Mouse (Mus musculus) embryonic facial prominence, embryonic 13.5 days (tissue): ENCODE measurements around the gene Olfr1410. TPM values are rescaled to one million over a fixed set of nuclear protein-coding genes. Genes with fewer than 3 reads are reported as not detected.

Source experiments
- ATAC-seq: fragments of 200-750 bp; cut with Nextera tagmentation; 2 replicates; pipeline ENCODE4 v1.8.0; 2017; ENCODE audit warnings: low read depth; ENCODE audit not compliant: insufficient number of reproducible peaks, insufficient read depth, low FRiP score, low TSS enrichment
- H3K27ac ChIP-seq: fragments of 300-500 bp; sonication (generic); 2 replicates; pipeline ENCODE4 v1.5.1; 2015; ENCODE audit warnings: moderate library complexity, mild to moderate bottlenecking, inconsistent platforms
- H3K27me3 ChIP-seq: fragments of 300-500 bp; sonication (generic); 2 replicates; pipeline ENCODE4 v1.6.1; 2015; ENCODE audit warnings: mild to moderate bottlenecking, inconsistent platforms
- H3K36me3 ChIP-seq: fragments of 300-500 bp; sonication (generic); 2 replicates; pipeline ENCODE4 v1.6.1; 2015; ENCODE audit warnings: mild to moderate bottlenecking, inconsistent platforms
- H3K4me1 ChIP-seq: fragments of 300-500 bp; sonication (generic); 2 replicates; pipeline ENCODE4 v1.6.1; 2015; ENCODE audit warnings: inconsistent platforms
- H3K4me2 ChIP-seq: fragments of 300-500 bp; sonication (generic); 2 replicates; pipeline ENCODE4 v1.6.1; 2015; ENCODE audit warnings: moderate library complexity, mild to moderate bottlenecking, inconsistent platforms
- H3K4me3 ChIP-seq: fragments of 300-500 bp; sonication (generic); 2 replicates; pipeline ENCODE4 v1.5.1; 2015; ENCODE audit warnings: mild to moderate bottlenecking, inconsistent platforms
- H3K9ac ChIP-seq: fragments of 300-500 bp; sonication (generic); 2 replicates; pipeline ENCODE4 v1.6.1; 2015; ENCODE audit warnings: mild to moderate bottlenecking, inconsistent platforms
- H3K9me3 ChIP-seq: fragments of 300-500 bp; sonication (generic); 2 replicates; pipeline ENCODE4 v1.6.1; 2016; ENCODE audit warnings: inconsistent platforms
- WGBS: fragments of 180-500 bp; shearing (Covaris S2); methylation state at CpG from one replicate; pipeline ENCODE4 v1.1.7; 2015; ENCODE audit warnings: mixed read lengths; 5-methylcytosine and 5-hydroxymethylcytosine counted together
- polyA plus RNA-seq: library from polyadenylated mRNA; unstranded; fragments of >200 nt; fragmentation: Nextera tagmentation; extraction: Ambion mirVana; gene quantifications from 2 replicates; pipeline ENCODE4 v1.2.1, GENCODE M21; 2015

The Olfr1410 gene
- polyA plus RNA-seq, 1 experiment from 2014 or later, result not detected

- Histone ChIP-seq H3K9me3 (no peaks in the 10 kb centered on the region), H3K4me1 (peaks cover 19% of the 10 kb centered on the region), H3K36me3 (peaks cover 33% of the 10 kb centered on the region), H3K4me2 (peak within 1 kb of the TSS; percentile 98), H3K27ac (peak within 1 kb of the TSS; percentile 71), H3K9ac (peak within 1 kb of the TSS; percentile 98), H3K27me3 (no peaks in the 10 kb centered on the region), H3K4me3 (peak within 1 kb of the TSS; percentile 96)
- ATAC-seq, result peak; percentile 76
- WGBS, result 1% methylated on average over 50 of the region's 50 CpGs
These were observed 36.1 kb downstream of the Olfr1410 start, which contains the start of gene Cops9 for GRCm38 (mm10) chr1:92641514-92642272. Gene Cops9, minus strand, starts transcription at chr1:92641985.

- peaks cover 13% of the 10 kb centered on the region; the same call in 1 of the 2 replicates for H3K36me3 ChIP-seq
- no peak overlapping the region for H3K4me3 ChIP-seq
- H3K27ac ChIP-seq, result no peak overlapping the region
- no peak overlapping the region for H3K4me2 ChIP-seq
- H3K9me3 ChIP-seq, result no peaks in the 10 kb centered on the region
- H3K4me1 ChIP-seq, result peaks cover 26% of the 10 kb centered on the region
- no peak overlapping the region for H3K9ac ChIP-seq
- WGBS, result 77% methylated on average over 4 of the region's 4 CpGs
- no peak for ATAC-seq
- H3K27me3 ChIP-seq, result no peaks in the 10 kb centered on the region
These were observed 38.1 kb downstream of the Olfr1410 start for GRCm38 (mm10) chr1:92643691-92644090.

- H3K27ac ChIP-seq, result no peak overlapping the region
- no peak overlapping the region for H3K9ac ChIP-seq
- H3K27me3 ChIP-seq, result no peaks in the 10 kb centered on the region
- no peak overlapping the region for H3K4me2 ChIP-seq
- no peaks in the 10 kb centered on the region for H3K9me3 ChIP-seq
- H3K4me1 ChIP-seq, result peaks cover 26% of the 10 kb centered on the region
- H3K36me3 ChIP-seq, result 0 out of 2 replicates have a peak, but pooled peaks cover 3% of the 10 kb centered on the region
- 81% methylated on average over 5 of the region's 5 CpGs for WGBS
- no peak overlapping the region for H3K4me3 ChIP-seq
- no peak for ATAC-seq
These were observed 39.3 kb downstream of the Olfr1410 start for GRCm38 (mm10) chr1:92644916-92645315.

- Histone ChIP-seq H3K9ac (no peak overlapping the region), H3K27ac (no peak overlapping the region)
- 43% methylated on average over 2 of the region's 2 CpGs for WGBS
These were observed 40.5 kb downstream of the Olfr1410 start for GRCm38 (mm10) chr1:92646111-92646510.

GRCm38 (mm10) chr1:92646601-92647000 is 41.0 kb downstream of the Olfr1410 start:
- Histone ChIP-seq H3K4me1 (peaks cover 13% of the 10 kb centered on the region; the same call in 1 of the 2 replicates), H3K27ac (no peak overlapping the region), H3K4me3 (no peak overlapping the region), H3K9ac (no peak overlapping the region), H3K27me3 (no peaks in the 10 kb centered on the region), H3K36me3 (no peaks in the 10 kb centered on the region), H3K4me2 (no peak overlapping the region), H3K9me3 (no peaks in the 10 kb centered on the region)
- ATAC-seq, result no peak
- WGBS, result 78% methylated on average over 7 of the region's 7 CpGs

More at GRCm38 (mm10) chr1:92646111-92646510, 40.5 kb downstream of the Olfr1410 start:
- Histone ChIP-seq H3K36me3 (no peaks in the 10 kb centered on the region), H3K4me3 (no peak overlapping the region), H3K4me1 (peaks cover 15% of the 10 kb centered on the region), H3K9me3 (no peaks in the 10 kb centered on the region), H3K4me2 (no peak overlapping the region), H3K27me3 (no peaks in the 10 kb centered on the region)
- ATAC-seq, result no peak

GRCm38 (mm10) chr1:92647026-92647425 is 41.4 kb downstream of the Olfr1410 start:
- H3K4me3 ChIP-seq, result no peak overlapping the region
- no peak overlapping the region for H3K27ac ChIP-seq
- no peak overlapping the region for H3K4me2 ChIP-seq
- 70% methylated on average over 4 of the region's 4 CpGs for WGBS
- H3K9ac ChIP-seq, result no peak overlapping the region
- H3K36me3 ChIP-seq, result no peaks in the 10 kb centered on the region
- no peaks in the 10 kb centered on the region for H3K9me3 ChIP-seq
- ATAC-seq, result no peak
- H3K27me3 ChIP-seq, result no peaks in the 10 kb centered on the region
- peaks cover 12% of the 10 kb centered on the region; the same call in 1 of the 2 replicates for H3K4me1 ChIP-seq

GRCm38 (mm10) chr1:92647752-92648151 is 42.2 kb downstream of the Olfr1410 start:
- no peak overlapping the region for H3K27ac ChIP-seq
- H3K4me2 ChIP-seq, result peak overlapping the region; percentile 27
- no peaks in the 10 kb centered on the region for H3K36me3 ChIP-seq
- H3K27me3 ChIP-seq, result no peaks in the 10 kb centered on the region
- H3K9me3 ChIP-seq, result no peaks in the 10 kb centered on the region
- no peak overlapping the region for H3K9ac ChIP-seq
- ATAC-seq, result no peak
- peaks cover 7% of the 10 kb centered on the region; the same call in 1 of the 2 replicates for H3K4me1 ChIP-seq
- no peak overlapping the region for H3K4me3 ChIP-seq
- WGBS, result 7% methylated on average over 8 of the region's 8 CpGs

- Histone ChIP-seq H3K9ac (no peak overlapping the region), H3K27me3 (no peaks in the 10 kb centered on the region), H3K4me2 (peak overlapping the region; percentile 27), H3K36me3 (no peaks in the 10 kb centered on the region), H3K27ac (no peak overlapping the region), H3K4me1 (peaks cover 7% of the 10 kb centered on the region; the same call in 1 of the 2 replicates), H3K9me3 (no peaks in the 10 kb centered on the region), H3K4me3 (no peak overlapping the region)
- no peak for ATAC-seq
- WGBS, result 49% methylated on average over 10 of the region's 10 CpGs
These were observed 42.6 kb downstream of the Olfr1410 start for GRCm38 (mm10) chr1:92648197-92648596.

- no peak within 1 kb of the TSS for H3K4me3 ChIP-seq
- 26% methylated on average over 8 of the region's 8 CpGs for WGBS
- peak within 1 kb of the TSS; percentile 27 for H3K4me2 ChIP-seq
- H3K27me3 ChIP-seq, result no peaks in the 10 kb centered on the region
- H3K9me3 ChIP-seq, result no peaks in the 10 kb centered on the region
- H3K4me1 ChIP-seq, result peaks cover 7% of the 10 kb centered on the region; the same call in 1 of the 2 replicates
- no peak for ATAC-seq
- no peak within 1 kb of the TSS for H3K27ac ChIP-seq
- no peak within 1 kb of the TSS for H3K9ac ChIP-seq
- H3K36me3 ChIP-seq, result no peaks in the 10 kb centered on the region
These were observed 43.1 kb downstream of the Olfr1410 start, which contains the start of gene Otos for GRCm38 (mm10) chr1:92648673-92649072. Gene Otos, minus strand, starts transcription at chr1:92648841.

- Histone ChIP-seq H3K4me1 (peaks cover 7% of the 10 kb centered on the region; the same call in 1 of the 2 replicates), H3K4me3 (no peak overlapping the region), H3K9me3 (no peaks in the 10 kb centered on the region), H3K27me3 (0 out of 2 replicates have a peak, but pooled peaks cover 5% of the 10 kb centered on the region), H3K36me3 (no peaks in the 10 kb centered on the region), H3K9ac (no peak overlapping the region), H3K27ac (no peak overlapping the region), H3K4me2 (no peak overlapping the region)
- 60% methylated on average over 3 of the region's 3 CpGs for WGBS
- no peak for ATAC-seq
These were observed 45.9 kb downstream of the Olfr1410 start for GRCm38 (mm10) chr1:92651467-92651866.

GRCm38 (mm10) chr1:92653179-92653578 is 47.6 kb downstream of the Olfr1410 start:
- 90% methylated on average over 3 of the region's 3 CpGs for WGBS
- H3K4me2 ChIP-seq, result no peak overlapping the region
- no peak overlapping the region for H3K4me3 ChIP-seq
- no peaks in the 10 kb centered on the region for H3K36me3 ChIP-seq
- no peaks in the 10 kb centered on the region for H3K9me3 ChIP-seq
- ATAC-seq, result no peak
- H3K9ac ChIP-seq, result no peak overlapping the region
- no peak overlapping the region for H3K27ac ChIP-seq
- H3K27me3 ChIP-seq, result 0 out of 2 replicates have a peak, but pooled peaks cover 5% of the 10 kb centered on the region
- H3K4me1 ChIP-seq, result peaks cover 1% of the 10 kb centered on the region; the same call in 1 of the 2 replicates

GRCm38 (mm10) chr1:92654676-92655075 is 49.1 kb downstream of the Olfr1410 start:
- WGBS, result 33% methylated on average over 2 of the region's 2 CpGs
- ATAC-seq, result no peak
- Histone ChIP-seq H3K27me3 (0 out of 2 replicates have a peak, but pooled peaks cover 8% of the 10 kb centered on the region), H3K9ac (no peak overlapping the region), H3K27ac (no peak overlapping the region), H3K9me3 (no peaks in the 10 kb centered on the region), H3K36me3 (no peaks in the 10 kb centered on the region), H3K4me1 (no peaks in the 10 kb centered on the region), H3K4me3 (no peak overlapping the region), H3K4me2 (no peak overlapping the region)
